Mouse (Mus musculus): ENCODE measurements around the gene Fam192a.

DNA sequence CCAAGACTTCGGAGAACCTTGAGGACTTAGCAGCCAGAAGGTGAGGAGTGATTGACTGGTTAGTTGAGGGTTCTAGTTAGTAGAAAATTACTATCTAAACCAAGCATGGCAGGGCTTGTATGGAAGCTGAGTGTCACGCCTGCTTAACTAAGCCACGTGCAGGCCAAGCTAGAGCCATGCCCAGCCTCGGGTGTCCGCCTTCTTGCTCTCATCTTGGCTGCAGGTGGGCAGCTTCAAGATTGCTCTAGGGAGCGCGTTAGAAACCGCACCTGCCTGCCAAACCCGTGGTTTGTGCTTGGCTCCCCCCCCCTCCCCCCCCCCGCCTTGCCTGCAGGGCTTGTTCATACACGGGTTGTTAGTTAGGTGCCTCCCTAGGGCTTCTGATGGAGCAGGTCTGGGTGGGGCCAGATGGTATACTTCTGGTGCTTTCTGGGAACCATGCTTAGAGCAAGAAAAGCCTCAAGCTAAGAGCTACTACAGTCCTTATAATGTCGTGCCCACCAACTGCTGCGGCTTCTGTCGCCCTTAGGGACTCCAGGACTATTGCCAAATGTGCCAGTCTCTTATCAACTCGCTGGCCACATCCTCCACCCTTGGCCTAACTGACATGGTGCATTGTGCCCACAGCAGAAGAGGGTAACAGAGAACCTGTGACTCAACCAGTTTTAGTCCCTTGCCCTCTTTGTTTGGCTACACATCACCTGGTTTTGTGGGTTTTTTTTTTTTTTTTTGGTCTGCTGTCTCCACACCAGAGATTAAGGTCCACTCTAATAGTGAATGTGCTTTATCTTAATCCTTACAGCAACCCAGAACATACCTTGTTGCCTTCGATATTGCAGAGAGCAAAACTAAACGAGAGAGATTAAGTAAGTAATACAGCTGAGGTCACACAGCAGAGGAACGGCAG is 60.7 kb downstream of the Fam192a start:
- TF ChIP-seq EP300 (IDR thresholded peaks at IDR 0.05): no peak
- no peak for TF ChIP-seq CTCF (IDR thresholded peaks at IDR 0.05)

Measured in lung, postnatal 0 days (tissue).